Mouse (Mus musculus) left cerebral cortex, adult 2 months (tissue): ENCODE results near the gene Dnajb5. TPM values are rescaled to one million over a fixed set of nuclear protein-coding genes. Genes with fewer than 3 reads are reported as not detected.
"Not testable (repeated sequence)": the region's sequence is repeated elsewhere in the genome, so short reads cannot be mapped to it uniquely, and the experiment has no call there.

Source experiments
- DNase-seq, 2 experiments: peaks; one replicate each; pipeline ENCODE4 v3.0.0; 2021 to 2022; ENCODE audit warnings: low spot score in 2 of 2, mixed read lengths in 1 of 2; ENCODE audit errors: extremely low spot score in 1 of 2
- H3K27ac ChIP-seq: fragments of 200-600 bp; 2 replicates; pipeline ENCODE4 v1.8.1; 2022
- H3K4me3 ChIP-seq: fragments of 200-600 bp; 2 replicates; pipeline ENCODE4 v1.8.1; 2022
- CTCF ChIP-seq: fragments of 200-600 bp; IDR thresholded peaks from 2 replicates; pipeline ENCODE4 v1.8.1; 2022; ENCODE audit warnings: antibody characterized with exemption, mild to moderate bottlenecking, moderate library complexity
- intact Hi-C: fragments of 180-260 bp; cut with DNase I; formaldehyde crosslinking; loops from one replicate; pipeline ENCODE4 v1.15.1; 2025
- total RNA-seq, 2 experiments: library from RNA; stranded (reverse); gene quantifications; 2 replicates each; pipeline ENCODE4 v1.2.3; 2021

The Dnajb5 gene
- total RNA-seq, 2 experiments from 2014 or later, result 216 to 338 TPM

- TF ChIP-seq CTCF, result peak; percentile 3; the same call in 1 of the 2 replicates
- intact Hi-C loops, result no loop called here
- peak overlapping the region; percentile 25; the same call in 1 of the 2 replicates for H3K4me3 ChIP-seq
- no peak overlapping the region for H3K27ac ChIP-seq
- DNase-seq, result no peak
These were observed 5.6 kb downstream of the Dnajb5 start for GRCm38 (mm10) chr4:42955200-42955599.

DNA sequence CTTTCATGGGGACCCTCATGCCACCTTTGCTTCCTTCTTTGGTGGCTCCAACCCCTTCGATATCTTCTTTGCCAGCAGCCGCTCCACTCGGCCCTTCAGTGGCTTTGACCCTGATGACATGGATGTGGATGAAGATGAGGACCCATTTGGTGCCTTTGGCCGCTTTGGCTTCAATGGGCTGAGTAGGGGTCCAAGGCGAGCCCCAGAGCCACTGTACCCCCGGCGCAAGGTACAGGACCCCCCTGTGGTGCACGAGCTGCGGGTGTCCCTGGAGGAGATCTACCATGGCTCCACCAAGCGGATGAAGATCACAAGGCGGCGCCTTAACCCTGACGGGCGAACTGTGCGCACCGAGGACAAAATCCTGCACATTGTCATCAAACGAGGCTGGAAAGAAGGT, 7.0 kb downstream of the Dnajb5 start:
- Histone ChIP-seq H3K27ac (no peak overlapping the region), H3K4me3 (peak overlapping the region; percentile 2; the same call in 1 of the 2 replicates)
- intact Hi-C loops, result no loop called here
- DNase-seq, result peak in 1 of 2 experiments; percentile 13
- TF ChIP-seq CTCF, result no peak

DNA sequence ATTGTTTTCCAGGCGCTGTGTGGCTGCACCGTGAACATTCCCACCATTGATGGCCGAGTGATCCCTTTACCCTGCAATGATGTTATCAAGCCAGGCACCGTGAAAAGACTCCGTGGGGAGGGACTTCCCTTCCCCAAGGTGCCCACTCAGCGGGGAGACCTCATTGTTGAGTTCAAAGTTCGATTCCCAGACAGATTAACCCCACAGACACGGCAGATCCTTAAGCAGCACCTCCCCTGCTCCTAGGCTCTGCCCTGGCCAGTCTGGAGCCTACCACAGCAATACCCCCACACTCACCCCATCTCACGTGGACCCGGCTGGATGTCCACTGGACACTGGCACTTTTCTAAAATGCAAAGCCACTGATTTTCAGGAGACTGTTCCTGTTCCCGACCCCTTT, 7.7 kb downstream of the Dnajb5 start:
- TF ChIP-seq CTCF, result no peak
- DNase-seq, result peak in 1 of 2 experiments; percentile 9
- intact Hi-C loops, result no loop called here
- Histone ChIP-seq H3K4me3 (no peak overlapping the region), H3K27ac (no peak overlapping the region)

- intact Hi-C loops, result no loop called here
- TF ChIP-seq CTCF, result no peak
These were observed 8.4 kb downstream of the Dnajb5 start for GRCm38 (mm10) chr4:42957979-42958378.

DNA sequence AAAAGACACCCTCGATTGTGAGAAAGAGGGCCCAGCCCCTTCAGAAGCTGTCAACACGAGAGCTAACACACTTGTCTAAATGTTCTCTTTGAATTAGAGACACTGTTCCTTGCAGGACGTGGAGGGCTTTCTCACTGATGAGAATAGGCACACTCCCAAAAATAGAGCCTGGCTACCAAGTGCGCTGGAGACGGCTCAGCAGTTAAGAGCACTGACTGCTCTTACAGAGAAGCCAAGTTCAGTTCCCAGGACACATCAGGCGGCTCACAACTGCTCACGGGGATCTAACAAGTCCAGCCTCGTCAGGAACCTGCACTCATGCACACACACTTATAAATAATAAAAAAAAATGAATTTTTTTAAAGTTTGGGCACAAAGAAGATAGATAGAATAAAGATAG, 9.3 kb downstream of the Dnajb5 start:
- no peak for TF ChIP-seq CTCF
- Histone ChIP-seq H3K4me3 (no peak overlapping the region), H3K27ac (no peak overlapping the region; the same call in 1 of the 2 replicates)
- intact Hi-C loops, result no loop called here
- DNase-seq, result peak in 1 of 2 experiments; percentile 9

More at GRCm38 (mm10) chr4:42957979-42958378, 8.4 kb downstream of the Dnajb5 start:
- H3K27ac ChIP-seq, result no peak overlapping the region
- H3K4me3 ChIP-seq, result no peak overlapping the region
- no peak for DNase-seq

DNA sequence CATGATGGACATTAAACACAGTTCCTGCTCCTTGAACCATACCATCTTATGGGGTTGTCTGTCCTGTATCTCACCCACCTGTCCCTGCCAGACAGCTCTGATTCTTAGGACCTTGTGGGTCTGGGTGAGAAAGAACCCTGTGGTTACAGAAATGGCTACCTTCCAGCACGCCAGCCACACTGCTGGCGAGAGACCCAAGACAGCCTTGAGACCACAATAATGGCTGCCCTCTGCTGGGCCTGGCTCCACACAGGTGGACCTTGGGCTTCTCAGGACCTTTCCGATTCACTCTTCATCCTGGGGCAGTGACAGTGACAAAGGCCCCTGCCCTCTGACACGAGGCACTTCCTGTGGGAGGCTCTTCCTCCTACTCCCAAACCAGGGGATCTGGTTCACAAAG, 9.8 kb downstream of the Dnajb5 start:
- no peak for TF ChIP-seq CTCF
- intact Hi-C loops, result no loop called here
- Histone ChIP-seq H3K4me3 (no peak overlapping the region), H3K27ac (peak overlapping the region; percentile 32; the same call in 1 of the 2 replicates)
- peak; percentile 27 to 30 for DNase-seq

DNA sequence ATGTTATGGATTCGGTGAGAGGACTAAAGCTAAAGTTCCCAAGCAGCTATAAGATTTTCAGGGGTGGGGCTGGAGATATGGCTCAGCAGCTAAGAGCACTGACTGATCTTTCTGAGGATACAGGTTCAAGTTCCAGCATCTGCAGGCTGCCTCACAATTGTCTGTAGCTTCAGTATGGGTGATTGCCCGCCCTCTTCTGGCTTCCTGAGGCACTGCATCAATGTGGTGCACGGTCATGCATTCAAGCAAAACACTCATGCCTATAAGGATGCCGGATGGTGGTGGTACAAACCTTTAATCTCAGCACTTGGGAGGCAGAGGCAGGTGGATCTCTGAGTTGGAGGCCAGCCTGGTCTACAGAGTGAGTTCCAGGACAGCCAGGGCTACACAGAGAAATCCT, 12.0 kb downstream of the Dnajb5 start:
- Histone ChIP-seq H3K27ac (no peak overlapping the region), H3K4me3 (no peak overlapping the region)
- TF ChIP-seq CTCF, result peak; percentile 73
- intact Hi-C loops, result loop anchor here (1.0 kb wide), 1 partner anchor 84 kb away; no protein-coding TSS in a partner anchor
- DNase-seq, result peak in 1 of 2 experiments; percentile 75

DNA sequence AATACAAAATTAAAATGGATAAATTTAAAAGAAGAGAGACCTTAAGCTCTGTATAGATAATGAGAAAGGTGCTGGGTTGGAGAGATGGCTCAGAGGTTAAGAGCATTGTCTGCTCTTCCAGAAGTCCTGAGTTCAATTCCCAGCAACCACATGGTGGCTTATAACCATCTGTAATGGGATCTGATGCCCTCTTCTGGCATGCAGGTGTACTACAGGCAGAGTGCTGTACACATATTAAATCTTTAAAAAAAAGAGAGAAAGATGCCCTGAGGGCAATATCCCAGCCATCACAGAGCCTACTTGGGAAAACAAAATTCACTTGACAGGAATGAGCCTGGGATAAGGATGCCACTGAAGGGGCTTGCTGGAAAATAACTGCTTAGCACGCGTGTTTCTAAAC, 13.9 kb downstream of the Dnajb5 start:
- no peak for DNase-seq
- peak; percentile 39 for TF ChIP-seq CTCF
- Histone ChIP-seq H3K27ac (no peak overlapping the region), H3K4me3 (no peak overlapping the region)
- intact Hi-C loops, result no loop called here

DNA sequence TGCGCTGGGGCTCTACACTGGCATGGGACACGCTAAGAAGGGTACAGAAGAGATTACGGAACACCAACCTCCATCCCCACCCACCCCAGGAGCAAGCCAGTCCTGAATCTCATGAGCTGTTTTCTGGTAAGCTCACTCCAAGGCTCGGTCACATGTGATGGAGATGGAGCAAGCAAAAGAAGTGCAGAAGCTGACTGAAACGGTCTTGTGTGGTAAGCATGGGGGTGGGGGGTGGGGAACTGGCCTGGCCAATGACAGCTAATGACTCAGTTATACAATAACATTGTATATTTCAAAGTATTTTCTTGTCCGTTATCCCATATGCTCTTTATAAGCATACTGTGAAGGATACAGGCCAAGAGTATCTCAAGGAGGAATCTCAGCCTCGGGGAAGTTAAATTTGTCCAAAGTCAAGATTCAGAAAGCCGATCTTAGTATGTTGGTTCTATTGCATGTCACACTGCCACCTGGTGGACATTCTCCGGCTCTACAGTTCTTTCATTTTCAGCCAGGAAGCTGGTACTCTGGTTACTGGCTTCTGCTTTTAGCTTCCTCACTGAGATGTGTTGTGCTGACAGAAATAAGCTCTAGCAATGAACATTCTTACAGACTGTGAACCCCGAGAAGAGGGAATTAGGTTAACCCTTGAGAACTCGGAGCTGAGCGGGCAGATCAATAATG, 15.6 kb downstream of the Dnajb5 start:
- no peak overlapping the region; the same call in 1 of the 2 replicates for H3K27ac ChIP-seq
- peak; percentile 92 for TF ChIP-seq CTCF
- intact Hi-C loops, result loop anchor here (1.0 kb wide), 1 partner anchor 88 kb away; no protein-coding TSS in a partner anchor
- peak in 1 of 2 experiments; percentile 51 for DNase-seq
- H3K4me3 ChIP-seq, result no peak overlapping the region

DNA sequence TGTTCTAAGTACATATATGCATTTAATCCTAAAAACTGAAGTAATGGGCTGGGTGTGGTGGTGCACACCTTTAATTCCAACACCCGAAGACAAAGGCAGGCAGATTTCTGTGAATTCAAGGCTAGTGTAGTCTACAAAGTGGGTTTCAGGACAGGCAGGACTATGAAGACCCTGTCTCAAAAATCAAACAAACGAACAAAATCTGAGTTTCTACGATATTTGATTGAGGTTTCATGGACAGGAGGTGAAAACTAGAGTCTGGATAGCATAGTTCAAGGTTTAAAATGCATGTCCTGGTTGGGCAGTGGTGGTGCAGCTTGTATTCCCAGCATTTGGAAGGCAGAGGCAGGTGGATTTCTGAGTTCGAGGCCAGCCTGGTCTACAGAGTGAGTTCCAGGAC, 19.7 kb downstream of the Dnajb5 start, which contains the start of gene 1700022I11Rik:
1700022I11Rik (plus strand) TSS at position 301 of the 400 bp plus-strand sequence.
- DNase-seq, result no peak
- intact Hi-C loops, result no loop called here
- Histone ChIP-seq H3K27ac (no peak within 1 kb of the TSS), H3K4me3 (no peak within 1 kb of the TSS)
- no peak for TF ChIP-seq CTCF

- no peak for TF ChIP-seq CTCF
- no peak overlapping the region for H3K4me3 ChIP-seq
- no peak overlapping the region for H3K27ac ChIP-seq
- intact Hi-C loops, result no loop called here
- no peak for DNase-seq
These were observed 23.3 kb downstream of the Dnajb5 start for GRCm38 (mm10) chr4:42972952-42973351.

GRCm38 (mm10) chr4:42973868-42974267, 24.3 kb downstream of the Dnajb5 start:
- intact Hi-C loops, result no loop called here
- Histone ChIP-seq H3K27ac (no peak overlapping the region), H3K4me3 (no peak overlapping the region)
- no peak for DNase-seq
- no peak for TF ChIP-seq CTCF

- TF ChIP-seq CTCF, result peak; percentile 34
- intact Hi-C loops, result no loop called here
- Histone ChIP-seq H3K27ac (no peak overlapping the region), H3K4me3 (no peak overlapping the region)
- no peak for DNase-seq
These were observed 28.4 kb downstream of the Dnajb5 start for GRCm38 (mm10) chr4:42978062-42978461.

DNA sequence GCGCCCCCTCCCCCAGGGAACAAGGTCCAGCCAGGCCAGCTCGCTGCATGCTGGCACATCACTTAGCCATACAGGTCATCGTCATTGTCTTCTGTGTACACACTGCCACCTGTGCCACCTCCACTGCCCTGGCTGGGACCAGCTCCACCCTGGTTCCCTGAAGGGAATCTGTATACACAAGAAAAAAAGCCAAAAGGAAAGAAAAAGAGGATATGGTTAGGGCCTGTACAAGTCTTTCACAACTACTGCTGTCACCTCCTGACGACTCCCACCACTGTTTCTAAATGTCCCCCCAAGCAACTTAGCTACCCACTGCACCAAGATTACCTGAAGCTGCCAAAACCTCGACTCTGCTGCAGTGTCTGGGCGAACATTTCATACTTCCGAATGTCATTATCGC, 30.9 kb downstream of the Dnajb5 start:
- H3K4me3 ChIP-seq, intact Hi-C loops, DNase-seq, H3K27ac ChIP-seq: not testable (repeated sequence)
